Mouse (Mus musculus) frontal cortex, adult 2 months (tissue): ENCODE measurements at regions not wholly inside any gene's neighbourhood (a gene's known extent, or its start where the extent isn't known, plus 50 kb on each side); places are given as distances from the start of the nearest gene placed in this dataset.

Source experiments
- DNase-seq, 2 experiments: peaks; one replicate each; pipeline ENCODE4 v3.0.0; 2022; ENCODE audit warnings: low spot score in 1 of 2; ENCODE audit errors: extremely low spot score in 1 of 2

DNA sequence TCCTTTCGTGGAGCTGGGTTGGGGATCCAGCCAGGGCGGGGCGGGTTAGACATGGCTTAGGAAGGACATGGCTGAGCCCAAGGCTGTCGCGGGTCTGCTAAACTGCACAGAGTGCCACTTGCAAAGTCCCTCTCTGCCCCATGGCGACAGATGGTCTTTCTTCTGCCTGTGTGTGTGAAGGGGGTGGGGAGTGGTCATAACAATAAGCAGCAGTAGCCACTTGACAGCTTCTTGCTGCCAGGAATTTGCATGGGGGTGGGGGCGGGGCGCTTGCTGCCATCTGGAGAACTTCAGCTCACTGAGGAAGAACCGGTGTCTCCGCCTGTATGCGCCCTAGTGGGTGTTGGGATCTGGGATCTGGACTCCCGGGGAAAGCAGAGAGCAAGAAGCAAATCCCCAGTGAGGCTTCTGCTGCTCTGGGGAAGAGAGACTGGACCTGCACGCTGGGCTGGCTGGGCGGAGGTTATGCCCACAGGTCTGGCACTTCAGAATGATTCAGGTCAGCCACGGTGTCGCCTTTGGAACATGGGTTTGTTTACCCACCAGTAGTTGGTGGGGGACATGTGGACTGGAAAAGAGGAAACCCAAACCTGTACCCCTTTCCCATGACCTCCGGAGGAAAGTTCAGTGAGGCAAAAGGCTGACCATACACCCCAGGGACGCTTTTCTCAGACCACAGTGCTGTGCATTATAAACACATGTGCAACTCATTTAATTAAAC lies 258.7 kb upstream of the Marcks start:
- peak in 1 of 2 experiments; percentile 27 for DNase-seq

DNA sequence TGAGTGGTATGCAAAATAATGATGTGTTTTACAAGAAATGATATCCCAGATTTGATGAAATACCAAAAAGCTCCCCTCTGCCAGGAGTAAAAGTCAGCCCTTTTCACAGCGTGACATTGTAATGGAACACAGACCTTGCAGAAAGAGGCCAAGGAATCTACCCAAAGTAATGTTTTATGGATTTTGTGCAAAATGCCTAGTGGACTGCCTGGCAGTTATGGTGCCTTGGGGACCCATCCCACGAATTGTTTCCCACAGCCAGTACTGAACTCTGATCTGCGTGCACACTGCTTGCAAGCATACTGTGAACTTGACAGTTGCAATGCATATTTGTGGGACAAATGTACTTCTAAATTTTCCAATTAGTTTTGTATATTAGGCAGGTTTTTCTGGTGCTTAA lies 251.3 kb upstream of the Marcks start:
- no peak for DNase-seq

DNA sequence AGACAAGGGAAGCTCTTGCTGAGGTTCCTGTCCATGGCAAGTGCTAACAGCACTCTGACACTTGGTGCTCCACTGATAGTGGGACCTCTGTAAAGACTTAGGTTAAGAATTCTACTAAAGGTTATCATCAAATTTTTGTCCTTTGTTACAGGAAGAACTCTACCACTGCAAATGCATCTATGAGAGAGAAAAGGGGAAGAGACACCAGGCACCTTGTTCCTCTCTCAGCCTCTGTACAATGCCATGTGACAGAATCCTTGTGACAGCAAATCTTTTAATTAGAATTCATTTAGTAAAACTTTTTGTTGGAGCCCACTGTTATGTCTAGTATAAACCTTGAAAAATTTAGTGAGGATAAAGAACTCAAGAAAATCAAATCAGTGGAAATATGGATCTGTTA lies 247.5 kb upstream of the Marcks start:
- DNase-seq, result no peak

DNA sequence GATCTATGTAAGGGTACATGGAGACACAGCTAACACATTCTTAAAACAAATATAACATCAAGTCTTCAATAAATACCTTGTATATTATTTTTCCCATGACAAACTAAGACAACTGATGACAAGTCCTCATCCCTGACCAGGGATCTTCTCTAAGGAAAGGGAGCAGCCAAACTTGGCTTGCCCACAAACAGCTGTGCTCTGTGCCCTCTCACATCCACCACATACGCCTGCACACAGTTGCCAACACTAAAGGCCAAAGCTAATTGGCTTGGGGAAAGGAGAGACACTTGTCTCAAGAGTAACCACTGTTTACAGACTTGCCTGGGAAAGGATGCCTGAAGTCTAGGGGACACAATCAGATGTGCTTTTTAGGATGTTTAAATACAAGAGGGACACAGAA lies 241.3 kb upstream of the Marcks start:
- DNase-seq, result no peak

GRCm38 (mm10) chr10:37378002-37378702 lies 239.4 kb upstream of the Marcks start:
- no peak for DNase-seq

DNA sequence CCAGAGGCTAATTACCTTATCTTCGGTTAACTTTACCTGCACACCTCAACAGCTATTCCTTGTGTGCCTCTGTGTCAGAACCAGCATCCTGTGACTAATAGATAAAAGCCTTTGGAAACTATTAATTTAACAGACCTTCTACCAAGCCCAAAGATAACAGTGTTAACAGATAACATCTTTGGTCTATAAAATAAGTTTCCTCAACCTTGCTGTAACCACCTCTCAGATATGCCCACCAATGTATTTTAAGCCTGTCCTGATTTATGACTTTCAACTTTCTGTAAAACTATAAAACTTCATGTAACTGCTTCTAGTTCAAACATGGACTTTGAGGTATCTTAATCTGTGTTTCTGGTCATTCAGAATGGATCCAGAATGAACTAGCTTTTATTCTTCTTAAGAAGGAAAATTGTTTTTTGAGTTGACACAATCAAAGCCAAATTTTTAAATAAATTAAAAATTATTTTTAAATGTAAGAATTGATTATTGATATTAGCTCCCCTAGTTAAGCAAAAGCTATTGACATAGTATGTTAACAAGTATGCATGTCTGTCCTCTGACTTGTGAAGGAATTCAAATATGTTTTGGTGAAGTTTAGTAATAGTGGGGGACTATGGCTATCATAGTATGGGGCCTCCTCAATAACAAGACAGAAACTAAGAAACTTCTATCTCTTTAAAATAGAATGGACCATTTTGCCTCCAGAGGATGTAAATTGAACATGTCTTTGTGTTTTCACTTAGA lies 238.7 kb upstream of the Marcks start:
- DNase-seq, result no peak

DNA sequence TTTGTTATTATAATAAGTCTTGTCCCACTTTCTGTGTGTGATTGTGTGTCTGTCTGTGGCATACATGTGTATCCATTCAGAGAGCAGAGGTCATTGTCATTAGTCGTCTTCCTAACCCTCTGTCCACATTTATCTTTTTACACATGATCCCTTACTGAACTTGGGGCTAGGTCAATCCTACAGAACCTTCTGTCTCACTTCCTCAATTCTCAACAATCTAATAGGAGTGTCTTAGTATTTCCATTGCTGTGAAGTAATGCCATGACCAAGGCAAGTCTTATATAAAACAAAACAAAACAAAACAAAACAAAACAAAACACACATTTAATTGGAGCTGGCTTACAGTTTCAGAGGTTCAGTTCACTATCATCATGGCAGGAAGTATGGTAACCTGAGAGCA lies 237.5 kb upstream of the Marcks start:
- no peak for DNase-seq

DNA sequence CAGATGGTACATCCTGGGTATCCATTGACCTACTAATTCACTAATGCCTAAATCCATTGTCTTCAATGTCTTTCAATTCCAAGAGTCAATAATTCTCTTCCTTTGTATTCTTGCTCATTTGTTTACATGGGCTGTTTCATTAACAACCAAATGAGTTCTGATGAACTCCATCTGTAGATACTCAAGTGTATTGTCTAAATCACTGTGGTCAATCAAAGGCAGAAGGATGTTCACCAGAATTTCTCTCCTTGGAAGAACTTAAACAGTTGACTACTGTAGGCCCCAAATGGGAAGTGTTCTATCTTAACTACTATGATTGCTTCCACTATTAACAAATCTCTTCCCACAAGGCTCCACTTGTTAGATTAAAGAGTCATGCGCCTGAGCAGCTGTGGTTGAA lies 236.9 kb upstream of the Marcks start:
- no peak for DNase-seq

DNA sequence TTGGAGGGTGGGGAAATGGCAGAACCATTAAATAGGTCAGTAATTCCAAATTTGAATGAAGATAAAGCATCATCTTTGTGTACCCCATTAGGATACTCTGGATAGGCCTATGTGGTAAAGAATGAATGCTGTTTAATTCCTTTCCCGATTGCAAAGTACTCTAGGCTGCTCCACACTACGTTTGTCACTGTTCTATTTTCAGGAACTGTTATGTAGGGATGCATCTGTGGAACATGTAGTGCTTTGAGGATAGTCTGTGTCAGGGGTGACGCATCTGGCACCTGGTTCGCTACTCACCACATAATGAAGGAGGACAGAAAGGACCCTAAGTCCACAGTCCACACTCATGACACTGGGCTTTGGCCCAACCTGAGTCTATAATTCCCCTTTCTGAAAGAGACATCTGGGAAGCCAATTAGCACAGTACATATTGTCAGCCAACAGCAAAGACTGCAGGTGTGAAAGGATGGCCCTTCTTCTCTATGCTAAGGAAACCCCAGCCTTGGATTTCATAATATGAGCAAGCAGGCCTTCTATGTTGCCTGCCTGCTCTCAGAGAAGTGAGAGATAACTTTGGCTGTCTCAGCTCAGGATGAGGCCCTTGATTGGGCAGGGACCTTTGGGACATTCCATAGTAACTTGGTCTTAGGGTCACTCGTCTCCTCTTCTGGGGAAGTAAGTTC lies 230.4 kb upstream of the Marcks start:
- DNase-seq, result no peak

GRCm38 (mm10) chr10:37367796-37368195 lies 229.1 kb upstream of the Marcks start:
- no peak for DNase-seq

DNA sequence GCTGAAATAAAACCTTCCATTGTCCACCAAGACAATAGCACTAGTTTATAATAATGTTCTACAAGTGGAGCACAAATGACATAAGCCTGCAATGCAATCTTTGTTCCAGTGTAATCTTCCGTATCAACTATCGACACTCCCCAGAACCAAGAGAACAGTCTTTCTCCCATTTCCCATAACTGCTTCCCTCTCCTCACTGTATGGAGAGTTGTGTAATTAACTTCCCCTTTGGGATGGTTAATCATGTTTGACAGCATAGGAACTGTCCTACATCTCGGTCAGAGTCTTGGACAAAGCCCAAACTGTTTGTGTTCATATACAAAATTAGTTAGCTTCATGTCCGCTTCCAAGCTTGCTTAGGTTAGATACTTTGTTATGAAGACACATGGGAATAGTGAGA lies 225.8 kb upstream of the Marcks start:
- DNase-seq, result no peak

- no peak for DNase-seq
Observed at GRCm38 (mm10) chr10:37360985-37361384, 222.3 kb upstream of the Marcks start.

DNA sequence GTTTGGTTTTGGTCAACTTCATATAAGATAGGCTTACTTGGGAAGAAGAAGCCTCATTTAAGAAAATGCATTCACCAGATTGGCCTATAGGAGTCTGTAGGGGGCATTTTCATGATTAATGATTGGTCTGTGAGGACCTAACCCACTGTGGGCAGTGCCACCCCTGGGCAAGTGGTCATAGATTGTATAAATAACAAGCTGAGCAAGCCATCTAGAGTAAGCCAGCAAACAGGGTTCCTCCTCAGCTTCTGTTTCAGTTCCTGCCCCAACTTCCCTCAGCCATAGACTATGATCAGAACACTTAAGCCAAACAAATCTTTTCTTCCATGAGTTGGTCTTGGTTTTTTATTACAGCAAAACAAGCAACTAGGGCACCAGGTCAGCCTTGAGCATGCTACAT lies 220.2 kb upstream of the Marcks start:
- no peak for DNase-seq

DNA sequence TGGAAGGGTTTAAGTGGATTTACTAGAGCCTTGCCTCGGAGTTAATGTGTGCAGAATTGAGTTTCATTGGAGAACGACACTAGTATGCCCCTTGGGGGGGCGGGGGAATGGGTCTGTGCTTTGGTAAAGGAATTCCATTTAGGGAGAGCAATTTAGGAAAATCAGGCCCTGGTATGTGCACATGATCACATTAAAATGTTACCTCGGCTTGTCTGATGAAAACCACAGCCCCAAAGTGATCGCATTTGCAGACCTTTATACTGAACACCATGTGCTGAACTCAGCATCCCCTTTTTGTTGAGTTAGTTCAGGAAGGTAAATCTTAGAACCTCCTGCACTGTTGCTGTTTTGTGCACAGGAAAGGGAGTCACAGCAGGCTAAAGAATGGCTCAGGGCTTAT lies 219.6 kb upstream of the Marcks start:
- DNase-seq, result no peak

DNA sequence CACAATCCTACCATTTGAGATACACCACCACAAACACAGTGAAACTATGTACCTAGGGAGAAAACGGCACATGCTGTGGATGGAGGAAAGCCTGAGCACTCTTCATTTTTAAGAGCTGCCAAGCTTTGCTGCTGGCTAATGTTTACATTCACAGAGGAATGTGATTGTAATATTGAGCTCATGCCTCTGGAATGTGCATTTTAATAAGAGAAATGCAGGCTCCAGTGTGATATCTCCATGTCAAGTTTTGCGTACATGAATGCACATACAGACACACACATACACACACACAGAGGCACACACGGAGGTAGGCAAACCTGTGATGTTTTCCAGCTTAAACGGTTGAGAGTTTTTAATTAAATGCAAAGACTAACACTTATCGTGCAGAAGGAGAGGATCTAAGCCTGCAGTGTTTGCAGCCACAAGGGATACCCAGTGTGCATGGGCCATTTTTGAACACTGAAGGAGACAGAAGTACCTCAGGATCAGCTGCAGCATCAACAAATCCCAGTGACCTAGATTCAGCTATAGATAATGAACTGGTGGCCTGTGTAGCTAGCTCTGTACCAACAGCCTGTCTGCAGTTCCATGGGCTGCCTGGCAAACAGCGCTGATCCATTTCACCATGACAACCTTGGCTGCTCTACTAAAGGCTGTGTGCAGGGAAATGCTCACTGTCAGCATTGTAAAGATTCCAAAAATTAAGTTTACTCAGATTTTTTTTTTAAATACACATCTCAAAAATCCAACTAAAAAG lies 218.8 kb upstream of the Marcks start:
- DNase-seq, result peak; percentile 14 to 65

DNA sequence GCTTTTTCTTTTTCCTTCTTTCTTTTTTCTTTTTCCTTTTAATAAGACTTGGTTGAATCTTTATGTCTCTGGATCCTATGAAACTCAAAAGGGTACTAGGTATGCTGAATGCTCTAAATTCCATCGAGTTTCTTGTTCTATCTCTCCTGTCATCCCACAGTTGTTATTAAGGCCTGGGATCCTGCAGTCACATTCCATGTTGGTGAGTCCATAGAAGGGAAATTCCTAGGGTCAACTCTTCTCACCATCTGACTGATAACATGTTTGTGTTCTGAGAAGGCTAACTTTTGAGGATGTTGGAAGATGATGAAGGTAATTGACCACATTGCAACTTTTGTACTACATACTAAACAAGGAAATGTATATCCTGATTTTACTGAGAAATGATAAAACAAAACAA lies 210.5 kb upstream of the Marcks start:
- no peak for DNase-seq

DNA sequence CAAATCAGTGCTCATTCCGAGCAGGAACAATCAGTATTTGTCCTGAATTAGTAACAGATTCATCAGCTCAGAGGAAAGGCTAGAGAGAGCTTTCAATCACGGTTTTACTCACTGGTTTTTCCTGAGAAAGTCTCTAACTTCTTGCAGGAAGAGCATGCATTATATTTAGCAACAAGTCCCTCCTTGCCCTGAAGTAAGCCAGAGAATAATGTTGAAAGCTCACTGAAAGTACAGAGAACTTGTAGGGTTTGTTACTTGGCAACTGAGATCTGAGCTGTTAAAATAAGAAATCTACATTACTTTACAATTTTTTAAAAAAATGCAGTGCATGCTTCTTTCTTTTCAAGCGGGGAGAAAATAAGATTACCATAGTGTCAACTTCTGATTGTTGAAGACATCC lies 209.7 kb upstream of the Marcks start:
- no peak for DNase-seq

GRCm38 (mm10) chr10:37347661-37348060 lies 208.9 kb upstream of the Marcks start:
- DNase-seq, result no peak

GRCm38 (mm10) chr10:37342675-37343074 lies 204.0 kb upstream of the Marcks start:
- peak in 1 of 2 experiments; percentile 36 for DNase-seq

GRCm38 (mm10) chr10:37339658-37340057 lies 200.9 kb upstream of the Marcks start:
- DNase-seq, result no peak
